Mouse (Mus musculus) liver, postnatal 0 days (tissue): ENCODE measurements at regions not wholly inside any gene's neighbourhood (a gene's known extent, or its start where the extent isn't known, plus 50 kb on each side); places are given as distances from the start of the nearest gene placed in this dataset.

Experiments used
- CTCF ChIP-seq: sonication (generic); IDR thresholded peaks from 2 replicates; pipeline ENCODE4 v1.5.1; 2016; ENCODE audit warnings: antibody characterized with exemption, low read depth
- EP300 ChIP-seq: IDR thresholded peaks from 2 replicates; pipeline ENCODE4 v1.6.1; 2016; ENCODE audit warnings: antibody characterized with exemption, low read depth, mild to moderate bottlenecking

GRCm38 (mm10) chr6:72037639-72038038, 59.8 kb upstream of the St3gal5 start:
- TF ChIP-seq CTCF = no peak
- 0 out of 2 replicates have a peak, but pooled peaks have one; percentile 53 for TF ChIP-seq EP300
